Mouse (Mus musculus) spleen, adult 2 months (tissue): ENCODE data around the gene Dnah11. TPM values are rescaled to one million over a fixed set of nuclear protein-coding genes. Genes with fewer than 3 reads are reported as not detected.

Experiments used
- DNase-seq, 2 experiments: peaks; one replicate each; pipeline versions ENCODE4 v3.0.0 to v3.0.0-alpha.2; 2012 to 2021; ENCODE audit warnings: low spot score in 2 of 2, low read depth in 1 of 2
- H3K27ac ChIP-seq: fragments of 200-500 bp; 2 replicates; pipeline ENCODE4 v1.5.1; 2012; ENCODE audit warnings: low read length, inconsistent platforms; ENCODE audit not compliant: insufficient read depth
- H3K27me3 ChIP-seq: fragments of 200-500 bp; 2 replicates; pipeline ENCODE4 v1.6.1; 2012; ENCODE audit warnings: mild to moderate bottlenecking, moderate library complexity, low read length, inconsistent platforms; ENCODE audit not compliant: control insufficient read depth, insufficient read depth
- H3K36me3 ChIP-seq: fragments of 200-500 bp; 2 replicates; pipeline ENCODE4 v1.6.1; 2012; ENCODE audit warnings: mild to moderate bottlenecking, low read length, inconsistent platforms; ENCODE audit not compliant: control insufficient read depth, insufficient read depth
- H3K4me1 ChIP-seq: fragments of 200-500 bp; 2 replicates; pipeline ENCODE4 v1.6.1; 2011; ENCODE audit warnings: inconsistent platforms; ENCODE audit not compliant: control insufficient read depth, insufficient read depth, insufficient read length
- H3K4me3 ChIP-seq: fragments of 200-500 bp; 2 replicates; pipeline ENCODE4 v1.5.1; 2011; ENCODE audit warnings: mild to moderate bottlenecking, inconsistent platforms; ENCODE audit not compliant: insufficient read depth, insufficient read length; ENCODE audit errors: extremely low read depth
- CTCF ChIP-seq: fragments of 200-500 bp; IDR thresholded peaks from 2 replicates; pipeline ENCODE4 v1.5.1; 2011; ENCODE audit warnings: mild to moderate bottlenecking, inconsistent platforms; ENCODE audit not compliant: insufficient read depth, insufficient read length, insufficient replicate concordance; ENCODE audit errors: extremely low read depth
- POLR2A ChIP-seq: fragments of 200-500 bp; IDR thresholded peaks from 2 replicates; pipeline ENCODE4 v1.6.1; 2011; ENCODE audit warnings: low read depth, low read length, inconsistent platforms
- WGBS: fragments of 180-500 bp; shearing (Covaris S2); methylation state at CpG from one replicate; pipeline ENCODE4 v1.1.7; 2018; 5-methylcytosine and 5-hydroxymethylcytosine counted together
- polyA plus RNA-seq: library from polyadenylated mRNA; depleted of rRNA; stranded (reverse); fragments of >200 nt; gene quantifications from 2 replicates; pipeline ENCODE4 v1.2.3, GENCODE M21; 2012

Dnah11 gene
- polyA plus RNA-seq, 1 experiment = 0.01 TPM

DNA sequence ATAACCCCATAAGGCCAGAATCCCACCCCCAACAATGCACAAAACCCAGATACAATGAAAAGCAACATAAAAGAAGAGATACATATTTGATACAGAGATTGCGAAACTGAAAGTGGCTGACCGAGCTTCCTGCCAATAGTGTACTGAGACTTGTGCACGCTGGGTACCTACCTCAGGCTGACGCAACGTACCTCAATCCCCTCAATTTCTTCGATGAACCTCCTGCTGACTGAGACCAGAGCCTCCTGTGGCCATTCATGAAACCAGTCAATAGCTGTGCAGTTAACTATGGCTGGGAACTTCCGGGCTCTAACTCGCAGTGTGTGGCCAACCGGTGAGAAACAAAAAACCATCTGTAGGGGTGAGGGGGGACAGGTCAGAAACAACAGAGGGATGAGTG, 203.9 kb downstream of the Dnah11 start:
- peak overlapping the region; percentile 4; the same call in 1 of the 2 replicates for H3K4me3 ChIP-seq
- no peaks in the 10 kb centered on the region for H3K27me3 ChIP-seq
- peaks cover 3% of the 10 kb centered on the region; the same call in 1 of the 2 replicates for H3K4me1 ChIP-seq
- TF ChIP-seq CTCF = no peak
- TF ChIP-seq POLR2A = no peak
- no peak overlapping the region for H3K27ac ChIP-seq
- peak in 1 of 2 experiments; percentile 12 for DNase-seq
- H3K36me3 ChIP-seq = no peaks in the 10 kb centered on the region
- WGBS = 25% methylated on average over 9 of the region's 9 CpGs

GRCm38 (mm10) chr12:117993499-117993898, 205.3 kb downstream of the Dnah11 start:
- Histone ChIP-seq H3K36me3 (no peaks in the 10 kb centered on the region), H3K4me3 (no peak overlapping the region), H3K4me1 (peaks cover 3% of the 10 kb centered on the region; the same call in 1 of the 2 replicates), H3K27ac (no peak overlapping the region), H3K27me3 (no peaks in the 10 kb centered on the region; the same call in 1 of the 2 replicates)
- WGBS = 4% methylated on average over 7 of the region's 7 CpGs
- TF ChIP-seq POLR2A (no peak), CTCF (peak; percentile 85; the same call in 1 of the 2 replicates)
- DNase-seq = peak; percentile 53 to 73

DNA sequence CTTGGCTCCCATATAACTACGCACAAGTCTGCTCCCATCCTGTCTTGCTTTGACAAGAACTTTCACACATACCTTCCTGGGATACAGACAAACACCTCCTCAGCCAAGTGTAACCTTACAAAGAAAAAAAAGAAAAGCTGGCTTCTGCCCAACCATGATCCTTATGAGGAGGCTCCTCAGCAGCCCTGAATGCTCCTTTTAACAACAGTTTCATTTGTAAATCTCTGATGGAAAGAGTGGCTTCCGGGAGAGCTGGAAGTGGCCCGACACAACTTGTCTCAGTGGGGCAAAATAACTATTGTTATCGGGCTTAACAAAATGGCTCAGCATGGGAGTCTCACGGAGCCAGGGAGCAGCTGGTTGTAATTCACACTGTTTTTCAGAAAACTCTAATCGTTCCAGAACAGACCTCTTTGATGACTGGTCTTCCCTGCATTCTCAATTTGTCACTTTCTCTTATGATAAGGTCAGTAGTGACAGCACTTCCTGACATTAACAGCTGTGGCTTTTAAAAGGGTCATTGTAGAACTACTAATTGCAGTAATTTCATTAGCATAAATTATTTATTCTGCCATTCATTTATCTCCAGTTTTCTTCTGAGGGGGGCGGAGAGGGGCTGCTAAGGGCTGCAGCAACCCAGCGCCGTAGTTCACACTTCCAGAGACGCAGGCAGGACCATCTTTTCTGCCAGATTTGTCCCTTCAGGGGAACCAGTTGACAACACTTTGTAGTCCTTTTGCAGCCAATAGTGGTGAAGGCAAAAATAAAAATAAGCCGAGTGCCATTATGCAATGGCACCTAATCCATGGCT, 209.6 kb downstream of the Dnah11 start:
- H3K36me3 ChIP-seq = no peaks in the 10 kb centered on the region
- H3K4me1 ChIP-seq = no peaks in the 10 kb centered on the region
- 58% methylated on average over 11 of the region's 11 CpGs for WGBS
- H3K27ac ChIP-seq = no peak overlapping the region
- H3K4me3 ChIP-seq = no peak overlapping the region
- no peaks in the 10 kb centered on the region; the same call in 1 of the 2 replicates for H3K27me3 ChIP-seq
- TF ChIP-seq POLR2A (no peak), CTCF (no peak)
- DNase-seq = no peak

DNA sequence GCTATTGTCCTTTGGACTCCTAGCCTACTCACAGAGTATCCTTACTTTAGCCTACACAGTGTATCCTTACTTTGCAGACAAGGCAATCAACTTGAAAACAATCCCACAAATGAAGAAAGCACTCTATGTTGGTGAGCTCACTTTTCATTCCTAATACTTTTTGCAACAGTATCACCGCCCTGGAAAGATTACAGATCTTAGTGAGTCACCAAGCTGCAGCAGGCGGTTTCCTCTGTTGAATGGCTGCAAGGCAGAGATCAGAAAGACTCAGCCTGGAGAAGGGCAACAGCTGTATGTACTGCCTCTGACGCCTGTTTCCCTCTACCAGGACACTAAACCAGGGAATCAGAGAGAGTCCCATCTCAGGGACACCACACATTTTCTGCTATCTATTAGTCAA, 218.5 kb downstream of the Dnah11 start:
- Histone ChIP-seq H3K27ac (no peak overlapping the region), H3K36me3 (no peaks in the 10 kb centered on the region), H3K4me1 (no peaks in the 10 kb centered on the region), H3K27me3 (no peaks in the 10 kb centered on the region), H3K4me3 (no peak overlapping the region)
- TF ChIP-seq POLR2A = no peak
- no peak for TF ChIP-seq CTCF
- no peak for DNase-seq
- WGBS = 78% methylated on average over 3 of the region's 3 CpGs

DNA sequence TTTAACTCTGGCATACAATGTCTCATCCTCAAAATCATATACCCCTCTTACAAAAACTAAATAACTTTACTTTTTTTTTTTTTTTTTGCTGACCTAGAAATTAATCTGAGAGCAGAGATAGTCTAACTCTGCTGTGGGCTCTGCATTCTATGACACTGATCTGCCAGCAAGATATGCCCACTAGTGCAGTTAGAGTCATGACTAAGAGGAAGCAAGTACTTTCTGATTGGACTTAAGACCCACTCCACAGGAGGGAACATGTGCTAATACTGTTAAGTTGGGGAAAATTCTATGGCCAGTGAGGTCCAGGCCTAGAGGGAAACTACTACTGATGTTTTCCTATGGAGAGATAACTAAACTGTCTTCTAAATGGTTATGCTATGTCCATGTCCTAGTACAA, 225.1 kb downstream of the Dnah11 start:
- no peak for TF ChIP-seq POLR2A
- no peak for TF ChIP-seq CTCF
- Histone ChIP-seq H3K27me3 (no peaks in the 10 kb centered on the region), H3K4me1 (no peaks in the 10 kb centered on the region), H3K27ac (no peak overlapping the region), H3K36me3 (no peaks in the 10 kb centered on the region), H3K4me3 (no peak overlapping the region)
- DNase-seq = no peak

DNA sequence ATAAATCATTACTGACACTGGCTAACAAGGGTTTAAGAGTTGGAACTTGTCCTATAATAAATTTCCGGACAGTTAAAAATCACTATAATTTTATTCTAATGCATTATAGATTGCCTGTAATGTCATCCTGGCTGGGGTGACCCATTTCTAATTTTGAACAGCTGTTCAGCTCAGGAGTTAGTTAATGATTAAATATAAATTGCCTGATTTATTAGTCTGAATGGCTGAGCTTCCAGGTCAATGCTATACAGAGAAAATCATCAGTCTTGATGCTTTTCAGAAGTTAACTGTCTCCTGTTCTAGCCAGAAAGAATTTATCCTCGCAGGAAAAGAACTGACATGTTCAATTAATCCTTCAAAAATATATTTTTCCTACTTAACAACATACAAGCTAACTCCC, 236.1 kb downstream of the Dnah11 start:
- TF ChIP-seq CTCF = no peak
- no peak for TF ChIP-seq POLR2A
- Histone ChIP-seq H3K27me3 (no peaks in the 10 kb centered on the region), H3K36me3 (no peaks in the 10 kb centered on the region), H3K4me1 (no peaks in the 10 kb centered on the region), H3K4me3 (no peak overlapping the region), H3K27ac (no peak overlapping the region)
- DNase-seq = no peak
- WGBS = 88% methylated on average over 2 of the region's 2 CpGs

GRCm38 (mm10) chr12:117959213-117959612, 239.6 kb downstream of the Dnah11 start:
- TF ChIP-seq POLR2A (no peak), CTCF (no peak)
- no peak for DNase-seq
- H3K27me3 ChIP-seq = no peaks in the 10 kb centered on the region
- H3K27ac ChIP-seq = no peak overlapping the region
- H3K36me3 ChIP-seq = no peaks in the 10 kb centered on the region
- no peaks in the 10 kb centered on the region for H3K4me1 ChIP-seq
- H3K4me3 ChIP-seq = no peak overlapping the region
